Mouse (Mus musculus): ENCODE data around the gene Zan. TPM values are rescaled to one million over a fixed set of nuclear protein-coding genes. Genes with fewer than 3 reads are reported as not detected.
A peak's percentile ranks its signal among the peaks of the same experiment; 100 is the strongest.

Zan gene
- polyA plus RNA-seq, 1 experiment from 2014 or later: 0.99 TPM

- no peaks in the 10 kb centered on the region for H3K27me3 ChIP-seq (ENCODE audit: control insufficient read depth, insufficient read depth, low read length)
- no peak overlapping the region for H3K9ac ChIP-seq (ENCODE audit: low read length)
- no peak for ATAC-seq (ENCODE audit: insufficient read depth, low FRiP score)
- H3K9me3 ChIP-seq (replicated peaks; ENCODE audit: control insufficient read depth, low read length): no peaks in the 10 kb centered on the region
- WGBS: 79% methylated on average over 17 of the region's 17 CpGs
- no peak overlapping the region for H3K4me2 ChIP-seq (ENCODE audit: low read depth, low read length)
- no peak overlapping the region for H3K27ac ChIP-seq (ENCODE audit: low read length)
- H3K36me3 ChIP-seq (ENCODE audit: control insufficient read depth, insufficient read depth, low read length): peaks cover 20% of the 10 kb centered on the region
- no peak overlapping the region for H3K4me3 ChIP-seq (replicated peaks; ENCODE audit: low read length)
- peaks cover 15% of the 10 kb centered on the region for H3K4me1 ChIP-seq (ENCODE audit: control insufficient read depth, insufficient read depth, low read length)
These were observed 122.8 kb downstream of the Zan start for GRCm38 (mm10) chr5:137354091-137354490.

DNA sequence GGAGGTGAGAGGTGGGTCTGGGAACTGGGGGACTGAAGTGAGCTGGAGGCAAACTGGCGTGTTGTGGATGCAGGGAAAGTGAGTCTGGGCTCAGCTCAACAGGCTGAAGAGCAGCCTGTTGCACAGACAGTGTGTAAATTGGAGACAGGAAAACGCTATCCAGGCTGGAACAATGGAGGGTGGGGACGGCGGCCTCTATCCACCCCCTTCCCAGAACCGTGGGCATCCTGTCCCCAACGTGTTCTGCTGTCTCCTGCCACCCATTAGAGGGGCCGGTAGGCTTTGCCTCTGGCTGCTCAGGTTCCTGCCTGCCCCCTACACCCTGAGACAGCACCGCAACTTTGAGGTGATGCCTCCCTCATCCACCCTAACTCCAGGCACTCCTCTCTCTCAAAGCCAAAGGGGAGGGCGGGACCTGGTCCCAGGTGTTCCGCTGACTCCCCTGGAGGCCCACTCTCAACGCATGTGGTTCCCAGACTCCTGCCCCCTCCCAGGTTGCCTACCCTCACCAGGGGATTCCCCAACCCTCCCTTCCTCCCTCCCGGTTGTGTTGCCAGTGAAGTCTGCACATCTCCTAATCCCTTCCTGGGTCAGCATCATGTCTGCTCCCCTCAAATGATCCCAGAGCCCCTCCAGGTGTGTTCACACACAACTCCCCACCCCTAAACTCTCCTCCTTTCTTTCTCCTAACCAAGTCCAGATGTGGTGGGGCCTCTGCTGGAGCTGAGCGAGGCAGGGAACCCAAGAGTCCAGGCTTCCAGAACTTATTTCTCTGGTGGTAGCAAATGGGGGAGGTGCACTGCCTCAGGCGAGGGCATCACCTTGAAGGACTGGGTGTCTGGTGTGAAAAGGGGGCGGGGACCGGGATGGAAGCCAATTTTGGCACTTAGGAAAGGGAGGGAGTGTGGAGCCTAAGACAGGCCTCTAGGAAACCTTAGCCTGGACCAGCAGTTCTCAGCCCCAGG lies 124.6 kb downstream of the Zan start:
- H3K9me3 ChIP-seq (replicated peaks; ENCODE audit: control insufficient read depth, low read length): no peaks in the 10 kb centered on the region
- peaks cover 28% of the 10 kb centered on the region for H3K4me1 ChIP-seq (ENCODE audit: control insufficient read depth, insufficient read depth, low read length)
- H3K27ac ChIP-seq (ENCODE audit: low read length): peak overlapping the region; percentile 98
- peaks cover 20% of the 10 kb centered on the region for H3K36me3 ChIP-seq (ENCODE audit: control insufficient read depth, insufficient read depth, low read length)
- H3K9ac ChIP-seq (ENCODE audit: low read length): peak overlapping the region; percentile 96
- H3K27me3 ChIP-seq (ENCODE audit: control insufficient read depth, insufficient read depth, low read length): no peaks in the 10 kb centered on the region
- no peak for ATAC-seq (ENCODE audit: insufficient read depth, low FRiP score)
- WGBS: 12% methylated on average over 16 of the region's 16 CpGs
- H3K4me3 ChIP-seq (replicated peaks; ENCODE audit: low read length): peak overlapping the region; percentile 93
- H3K4me2 ChIP-seq (ENCODE audit: low read depth, low read length): peak overlapping the region; percentile 89

DNA sequence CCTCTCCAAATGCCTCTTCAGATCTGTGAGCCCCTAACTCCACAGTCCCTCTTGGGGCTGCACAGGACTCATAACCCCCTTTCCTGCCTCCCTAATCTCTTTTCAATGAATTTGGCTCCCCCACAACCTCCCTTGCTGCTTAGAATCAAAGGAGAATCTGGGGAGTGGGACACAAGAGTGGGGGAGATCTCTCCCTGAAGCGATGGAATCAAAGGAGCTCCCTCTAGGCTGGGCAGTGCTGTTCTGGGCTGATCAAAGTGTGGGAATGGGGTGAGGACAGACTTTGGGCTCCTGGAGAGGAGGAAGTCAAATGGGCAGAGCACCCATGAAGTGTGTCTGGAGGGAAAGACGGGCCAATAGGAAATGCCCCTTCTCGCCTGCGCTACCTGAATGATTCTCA lies 125.5 kb downstream of the Zan start:
- H3K9me3 ChIP-seq (replicated peaks; ENCODE audit: control insufficient read depth, low read length): no peaks in the 10 kb centered on the region
- peaks cover 35% of the 10 kb centered on the region for H3K4me1 ChIP-seq (ENCODE audit: control insufficient read depth, insufficient read depth, low read length)
- WGBS: 12% methylated on average over 4 of the region's 4 CpGs
- peak overlapping the region; percentile 98 for H3K27ac ChIP-seq (ENCODE audit: low read length)
- H3K36me3 ChIP-seq (ENCODE audit: control insufficient read depth, insufficient read depth, low read length): peaks cover 18% of the 10 kb centered on the region
- no peak for ATAC-seq (ENCODE audit: insufficient read depth, low FRiP score)
- H3K27me3 ChIP-seq (ENCODE audit: control insufficient read depth, insufficient read depth, low read length): no peaks in the 10 kb centered on the region
- peak overlapping the region; percentile 96 for H3K9ac ChIP-seq (ENCODE audit: low read length)
- H3K4me3 ChIP-seq (replicated peaks; ENCODE audit: low read length): peak overlapping the region; percentile 93
- peak overlapping the region; percentile 89 for H3K4me2 ChIP-seq (ENCODE audit: low read depth, low read length)

DNA sequence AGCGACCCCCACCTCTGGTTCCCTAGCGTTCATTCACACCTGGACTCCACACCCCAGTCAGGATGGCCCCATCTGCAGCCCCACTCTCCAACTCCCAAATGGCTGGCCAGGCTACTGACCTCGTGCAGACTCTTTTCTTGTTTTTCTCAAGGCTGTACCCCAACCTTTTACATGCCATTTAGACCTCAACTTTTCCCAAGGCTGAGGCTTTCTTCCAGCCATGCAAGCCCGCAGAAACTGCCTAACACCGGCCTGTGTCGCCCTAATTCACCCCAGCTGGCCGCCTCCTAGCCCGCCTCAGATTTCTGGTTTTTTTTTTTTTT lies 125.8 kb downstream of the Zan start:
- peak overlapping the region; percentile 98 for H3K27ac ChIP-seq (ENCODE audit: low read length)
- peaks cover 15% of the 10 kb centered on the region for H3K36me3 ChIP-seq (ENCODE audit: control insufficient read depth, insufficient read depth, low read length)
- peak overlapping the region; percentile 89 for H3K4me2 ChIP-seq (ENCODE audit: low read depth, low read length)
- peak overlapping the region; percentile 96 for H3K9ac ChIP-seq (ENCODE audit: low read length)
- peaks cover 35% of the 10 kb centered on the region for H3K4me1 ChIP-seq (ENCODE audit: control insufficient read depth, insufficient read depth, low read length)
- H3K4me3 ChIP-seq (replicated peaks; ENCODE audit: low read length): peak overlapping the region; percentile 93
- H3K9me3 ChIP-seq (replicated peaks; ENCODE audit: control insufficient read depth, low read length): no peaks in the 10 kb centered on the region
- no peaks in the 10 kb centered on the region for H3K27me3 ChIP-seq (ENCODE audit: control insufficient read depth, insufficient read depth, low read length)
- ATAC-seq (ENCODE audit: insufficient read depth, low FRiP score): no peak
- under 1% methylated on average over 8 of the region's 8 CpGs for WGBS

GRCm38 (mm10) chr5:137350205-137351057 lies 126.4 kb downstream of the Zan start:
- peak; percentile 52 for ATAC-seq (ENCODE audit: insufficient read depth, low FRiP score)
- H3K4me1 ChIP-seq (ENCODE audit: control insufficient read depth, insufficient read depth, low read length): peaks cover 35% of the 10 kb centered on the region

GRCm38 (mm10) chr5:137349384-137350204 lies 127.3 kb downstream of the Zan start, which contains the start of gene Ephb4:
Ephb4 (plus strand) TSS chr5:137350109.
- Histone ChIP-seq H3K27me3 (ENCODE audit: control insufficient read depth, insufficient read depth, low read length) (no peaks in the 10 kb centered on the region), H3K9ac (ENCODE audit: low read length) (peak within 1 kb of the TSS; percentile 96), H3K27ac (ENCODE audit: low read length) (peak within 1 kb of the TSS; percentile 98), H3K4me2 (ENCODE audit: low read depth, low read length) (peak within 1 kb of the TSS; percentile 89), H3K4me1 (ENCODE audit: control insufficient read depth, insufficient read depth, low read length) (peaks cover 35% of the 10 kb centered on the region), H3K36me3 (ENCODE audit: control insufficient read depth, insufficient read depth, low read length) (peaks cover 8% of the 10 kb centered on the region), H3K9me3 (replicated peaks; ENCODE audit: control insufficient read depth, low read length) (no peaks in the 10 kb centered on the region), H3K4me3 (replicated peaks; ENCODE audit: low read length) (peak within 1 kb of the TSS; percentile 93)
- peak; percentile 96 for ATAC-seq (ENCODE audit: insufficient read depth, low FRiP score)
- under 1% methylated on average over 32 of the region's 32 CpGs for WGBS

More at GRCm38 (mm10) chr5:137350205-137351057, 126.4 kb downstream of the Zan start:
- Histone ChIP-seq H3K27ac (ENCODE audit: low read length) (peak overlapping the region; percentile 98), H3K36me3 (ENCODE audit: control insufficient read depth, insufficient read depth, low read length) (peaks cover 10% of the 10 kb centered on the region), H3K4me3 (replicated peaks; ENCODE audit: low read length) (peak overlapping the region; percentile 93), H3K9me3 (replicated peaks; ENCODE audit: control insufficient read depth, low read length) (no peaks in the 10 kb centered on the region), H3K27me3 (ENCODE audit: control insufficient read depth, insufficient read depth, low read length) (no peaks in the 10 kb centered on the region), H3K9ac (ENCODE audit: low read length) (peak overlapping the region; percentile 96), H3K4me2 (ENCODE audit: low read depth, low read length) (peak overlapping the region; percentile 89)
- under 1% methylated on average over 55 of the region's 55 CpGs for WGBS

GRCm38 (mm10) chr5:137348482-137349383 lies 128.1 kb downstream of the Zan start:
- Histone ChIP-seq H3K27ac (ENCODE audit: low read length) (peak overlapping the region; percentile 94), H3K4me1 (ENCODE audit: control insufficient read depth, insufficient read depth, low read length) (peaks cover 35% of the 10 kb centered on the region), H3K36me3 (ENCODE audit: control insufficient read depth, insufficient read depth, low read length) (no peaks in the 10 kb centered on the region), H3K4me3 (replicated peaks; ENCODE audit: low read length) (peak overlapping the region; percentile 93), H3K9ac (ENCODE audit: low read length) (peak overlapping the region; percentile 96), H3K4me2 (ENCODE audit: low read depth, low read length) (peak overlapping the region; percentile 89), H3K27me3 (ENCODE audit: control insufficient read depth, insufficient read depth, low read length) (no peaks in the 10 kb centered on the region), H3K9me3 (replicated peaks; ENCODE audit: control insufficient read depth, low read length) (no peaks in the 10 kb centered on the region)
- WGBS: 4% methylated on average over 33 of the region's 33 CpGs
- ATAC-seq (ENCODE audit: insufficient read depth, low FRiP score): peak; percentile 6; the same call in 1 of the 2 replicates

DNA sequence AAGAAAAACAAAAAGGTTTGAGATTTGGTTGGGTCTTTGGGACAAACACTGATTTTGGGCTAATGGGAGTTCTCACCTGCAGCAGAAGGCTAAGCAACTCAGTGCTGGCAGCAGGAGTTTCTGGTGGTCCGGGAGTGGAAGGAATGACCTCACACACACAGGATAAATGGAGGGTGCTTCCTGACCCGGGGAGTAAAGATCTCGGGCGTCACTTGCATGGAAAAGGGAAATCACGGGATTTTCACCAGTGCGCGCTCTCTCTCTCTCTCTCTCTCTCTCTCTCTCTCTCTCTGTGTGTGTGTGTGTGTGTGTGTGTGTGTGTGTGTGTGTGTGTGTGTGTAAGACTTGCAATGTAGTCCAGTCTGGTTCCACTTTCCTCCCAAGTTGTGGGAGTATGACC lies 129.0 kb downstream of the Zan start:
- WGBS: 24% methylated on average over 7 of the region's 7 CpGs
- no peak overlapping the region for H3K4me3 ChIP-seq (replicated peaks; ENCODE audit: low read length)
- no peaks in the 10 kb centered on the region for H3K9me3 ChIP-seq (replicated peaks; ENCODE audit: control insufficient read depth, low read length)
- ATAC-seq (ENCODE audit: insufficient read depth, low FRiP score): no peak
- H3K9ac ChIP-seq (ENCODE audit: low read length): no peak overlapping the region
- peak overlapping the region; percentile 89; the same call in 1 of the 2 replicates for H3K4me2 ChIP-seq (ENCODE audit: low read depth, low read length)
- no peaks in the 10 kb centered on the region for H3K36me3 ChIP-seq (ENCODE audit: control insufficient read depth, insufficient read depth, low read length)
- H3K27me3 ChIP-seq (ENCODE audit: control insufficient read depth, insufficient read depth, low read length): no peaks in the 10 kb centered on the region
- H3K4me1 ChIP-seq (ENCODE audit: control insufficient read depth, insufficient read depth, low read length): peaks cover 35% of the 10 kb centered on the region
- peak overlapping the region; percentile 94 for H3K27ac ChIP-seq (ENCODE audit: low read length)

All from stomach, embryonic 16.5 days (tissue).